Mouse (Mus musculus) c-Kit-positive CD71-positive TER-119-negative erythroid progenitor cells, embryonic 14.5 days (primary cell): Measurements from ENCODE around the gene Fam189a2.
A peak's percentile ranks its signal among the peaks of the same experiment; 100 is the strongest.

ENCODE experiments used
- DNase-seq: peaks from one replicate; pipeline ENCODE4 v3.0.0-alpha.2; 2013; ENCODE audit warnings: low read depth

Fam189a2 gene

DNA sequence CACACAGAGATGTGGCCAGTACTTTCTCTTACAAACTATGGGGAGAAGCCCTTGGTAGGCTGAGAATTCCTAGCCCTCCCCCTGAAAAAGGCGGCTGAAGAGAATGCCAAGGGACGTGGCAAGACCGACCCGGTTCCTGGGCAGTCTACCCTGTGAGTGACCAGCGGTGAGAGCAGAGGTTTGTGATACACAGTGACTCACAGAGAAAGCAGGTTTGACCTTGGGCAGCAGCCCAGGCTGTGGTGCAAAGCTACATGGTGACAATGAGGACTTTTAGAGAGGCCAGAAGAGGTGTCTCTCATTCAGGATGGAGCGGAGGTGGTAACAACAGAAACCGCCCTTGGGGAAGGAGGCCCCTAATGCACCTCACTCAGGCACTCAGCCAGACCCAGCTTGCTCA lies 59.4 kb downstream of the Fam189a2 start:
- no peak for DNase-seq

- no peak for DNase-seq
These were observed 60.4 kb downstream of the Fam189a2 start for GRCm38 (mm10) chr19:23970374-23970773.

- no peak for DNase-seq
These were observed 62.0 kb downstream of the Fam189a2 start for GRCm38 (mm10) chr19:23968862-23969225.

- no peak for DNase-seq
These were observed 62.5 kb downstream of the Fam189a2 start for GRCm38 (mm10) chr19:23968125-23968861.

DNA sequence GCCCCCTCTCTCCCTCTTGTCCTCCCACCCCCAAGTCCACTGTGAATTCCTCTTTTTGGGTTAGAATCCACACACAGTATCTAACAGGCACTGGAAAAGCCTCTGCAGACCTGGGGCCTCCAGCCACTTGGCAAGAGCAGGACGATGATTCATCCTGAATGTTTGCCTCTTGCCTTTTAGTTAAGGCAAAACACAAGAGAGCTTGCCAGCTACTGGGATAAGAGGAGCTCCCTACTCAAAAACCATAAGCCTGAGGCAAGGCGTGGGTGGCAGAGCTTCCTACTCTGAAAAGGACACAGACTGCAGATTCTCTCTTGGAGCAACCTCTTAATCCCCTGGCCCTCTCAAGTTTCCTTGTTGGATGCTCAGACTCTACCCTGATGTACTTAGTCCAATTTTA lies 63.7 kb downstream of the Fam189a2 start:
- no peak for DNase-seq

- DNase-seq = no peak
These were observed 64.4 kb downstream of the Fam189a2 start for GRCm38 (mm10) chr19:23966376-23966775.

GRCm38 (mm10) chr19:23964401-23964910 lies 66.4 kb downstream of the Fam189a2 start:
- DNase-seq = no peak

GRCm38 (mm10) chr19:23961516-23961915 lies 69.3 kb downstream of the Fam189a2 start:
- peak; percentile 16 for DNase-seq

- no peak for DNase-seq
These were observed 69.9 kb downstream of the Fam189a2 start for GRCm38 (mm10) chr19:23960831-23961447.

- no peak for DNase-seq
These were observed 70.5 kb downstream of the Fam189a2 start for GRCm38 (mm10) chr19:23960275-23960674.

- DNase-seq = no peak
These were observed 70.9 kb downstream of the Fam189a2 start for GRCm38 (mm10) chr19:23959870-23960269.

DNA sequence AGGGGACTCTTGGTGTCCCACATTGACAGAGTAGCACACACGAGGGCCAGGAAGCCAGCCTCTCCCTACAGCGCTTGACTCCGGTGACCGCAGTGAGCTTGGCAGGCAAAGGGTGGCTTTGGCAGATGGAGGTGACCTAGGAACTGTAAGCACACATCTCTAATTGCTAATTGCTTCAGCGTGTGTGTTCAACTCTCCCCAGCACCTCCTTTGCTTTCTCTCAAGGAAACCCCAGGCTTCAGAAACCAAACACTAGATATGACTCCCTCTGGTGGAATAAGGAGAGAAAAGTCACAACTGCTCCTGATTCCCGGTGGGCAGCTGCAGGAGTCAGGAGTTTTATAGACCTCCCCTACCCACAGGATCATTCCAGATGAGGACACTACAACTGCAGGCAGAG lies 71.9 kb downstream of the Fam189a2 start:
- no peak for DNase-seq

DNA sequence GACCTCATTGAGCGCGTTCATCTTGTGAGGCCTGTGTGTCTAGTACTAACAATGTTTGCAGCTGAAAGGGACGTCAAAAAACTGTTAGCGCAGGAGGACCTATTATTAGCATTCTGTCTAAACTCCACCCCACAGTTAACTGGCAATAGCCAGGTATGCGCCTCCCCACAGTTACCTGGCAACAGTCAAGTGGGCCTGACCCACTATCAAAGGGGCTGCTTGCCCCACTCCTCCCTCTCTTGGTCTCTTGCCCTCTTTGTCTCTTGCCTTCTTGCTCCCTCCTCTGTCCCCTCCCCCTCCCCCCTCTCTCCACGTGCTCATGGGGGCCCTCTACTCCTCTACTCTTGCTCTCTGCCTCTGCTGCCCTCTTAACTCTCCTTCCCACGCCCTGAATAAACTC lies 73.3 kb downstream of the Fam189a2 start:
- DNase-seq = no peak

DNA sequence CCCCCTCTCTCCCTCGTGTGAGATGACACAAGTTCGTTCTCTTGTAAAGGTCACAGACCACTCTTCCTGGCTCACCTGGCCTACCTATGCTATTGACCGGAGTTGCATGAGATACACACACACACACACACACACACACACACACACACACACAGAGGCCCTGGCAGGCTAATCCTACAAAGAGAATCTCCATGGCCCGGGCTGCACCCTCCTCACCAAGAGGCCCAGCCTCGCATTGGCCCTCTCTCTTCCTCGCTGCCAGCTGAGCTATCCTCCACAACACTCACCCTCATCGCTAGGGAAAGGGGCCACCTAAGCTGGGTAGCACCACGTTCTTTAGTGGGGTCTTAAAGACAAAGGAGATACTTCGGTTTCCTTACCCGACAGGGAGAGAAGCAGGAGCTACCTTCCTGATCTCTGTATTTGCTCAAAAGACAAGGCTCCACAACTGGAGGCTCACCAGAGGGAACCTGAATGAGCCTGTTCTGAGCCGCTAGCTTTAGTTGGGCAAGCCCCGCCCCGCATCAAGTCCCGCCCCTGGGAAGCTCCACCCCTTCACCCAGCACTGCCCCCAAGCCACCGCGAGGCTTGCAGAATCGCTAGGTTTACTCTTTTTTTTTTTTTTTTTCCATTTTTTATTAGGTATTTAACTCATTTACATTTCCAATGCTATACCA lies 74.4 kb downstream of the Fam189a2 start:
- peak; percentile 5 for DNase-seq

- DNase-seq = no peak
These were observed 75.4 kb downstream of the Fam189a2 start for GRCm38 (mm10) chr19:23955461-23955860.

DNA sequence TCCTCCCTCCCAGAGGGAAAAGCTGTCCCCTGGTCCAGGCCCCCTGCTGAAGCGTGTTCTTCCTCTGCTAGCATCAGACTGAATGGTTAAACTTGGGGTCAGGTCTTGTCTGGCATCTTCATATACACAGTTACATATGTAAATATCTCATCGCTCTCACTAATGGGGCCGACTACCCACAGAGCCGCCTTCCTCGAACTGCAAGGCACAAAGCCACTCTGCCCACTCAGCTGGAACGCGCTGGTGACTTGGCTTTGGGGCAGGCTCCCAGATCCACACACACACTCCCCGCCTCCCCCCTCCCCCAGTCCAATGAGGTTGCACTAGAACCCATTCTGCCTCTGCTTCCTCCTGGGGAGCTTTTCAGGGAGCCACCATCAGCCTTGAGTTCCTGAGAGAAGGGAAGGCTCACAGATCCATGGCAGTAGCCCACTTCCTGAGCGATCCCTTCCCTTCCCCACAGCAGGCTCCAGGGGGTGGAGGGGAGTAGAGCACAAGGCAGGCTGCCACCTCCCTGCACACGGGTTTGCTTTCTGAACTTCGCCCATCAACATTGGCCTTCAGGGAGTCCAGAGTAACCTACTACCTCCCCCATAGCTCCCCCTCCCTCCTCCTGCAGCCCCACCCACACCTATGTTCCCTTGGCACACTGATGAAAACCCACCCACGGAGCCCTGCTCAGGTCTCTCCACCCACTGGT lies 82.4 kb downstream of the Fam189a2 start:
- DNase-seq = no peak

- no peak for DNase-seq
These were observed 82.9 kb downstream of the Fam189a2 start for GRCm38 (mm10) chr19:23947871-23948270.

- DNase-seq = no peak
These were observed 84.1 kb downstream of the Fam189a2 start for GRCm38 (mm10) chr19:23946751-23947150.

DNA sequence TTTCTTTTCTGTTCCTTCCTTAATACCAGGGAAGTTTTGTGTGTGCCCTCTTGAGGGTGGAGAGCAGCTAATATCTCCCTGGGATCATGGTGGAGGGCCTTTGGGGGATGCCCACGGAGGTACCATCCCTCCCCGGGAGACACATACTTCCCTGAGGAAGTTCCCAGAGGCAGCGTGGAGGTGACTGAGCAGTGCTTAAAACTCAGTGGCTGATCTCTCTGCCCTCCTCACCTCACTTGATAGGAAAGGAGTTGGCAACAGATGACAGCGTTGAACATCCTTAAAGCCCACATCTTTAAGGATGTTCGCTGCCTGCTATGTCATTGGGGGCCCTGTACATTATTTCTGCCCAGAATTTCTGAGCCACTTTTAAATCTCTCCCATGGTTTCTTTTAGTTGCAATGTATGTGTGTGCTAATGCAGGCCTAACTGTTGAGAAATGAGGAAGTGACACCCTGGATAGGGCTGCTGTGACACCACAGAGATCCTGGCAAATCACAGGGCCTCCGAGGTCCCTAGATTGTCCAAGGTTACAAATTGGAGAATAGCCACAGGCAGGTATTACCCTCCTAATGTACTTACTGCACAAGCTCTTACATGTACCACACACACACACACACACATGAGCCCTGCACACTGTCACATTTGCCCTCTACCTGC lies 84.7 kb downstream of the Fam189a2 start:
- DNase-seq = no peak

DNA sequence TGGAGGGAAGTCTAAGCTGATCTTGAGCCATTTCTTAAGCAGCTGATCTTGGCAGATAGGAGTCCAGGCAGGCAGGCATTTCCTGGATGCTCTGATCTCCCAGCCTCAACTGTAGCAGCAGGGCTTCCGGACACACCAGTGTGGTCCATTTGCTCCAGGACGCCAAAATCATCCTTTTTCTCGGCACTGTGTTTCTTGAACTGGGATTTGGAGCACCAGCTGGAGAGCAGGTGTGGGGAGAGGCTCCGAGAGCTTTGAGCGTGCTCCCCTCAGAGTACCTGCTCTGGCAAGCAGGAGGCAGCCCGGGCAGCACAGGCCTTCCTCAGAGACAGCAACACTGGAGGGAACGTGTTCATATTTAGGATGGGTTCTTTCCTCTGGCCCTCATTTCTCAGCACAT lies 87.9 kb downstream of the Fam189a2 start:
- no peak for DNase-seq

GRCm38 (mm10) chr19:23941422-23941949 lies 89.3 kb downstream of the Fam189a2 start:
- DNase-seq = no peak

- DNase-seq = no peak
These were observed 100.0 kb downstream of the Fam189a2 start for GRCm38 (mm10) chr19:23930826-23931225.
